Mouse (Mus musculus): ENCODE measurements around the gene Aicda. TPM values are rescaled to one million over a fixed set of nuclear protein-coding genes. Genes with fewer than 3 reads are reported as not detected.

Gene Aicda
- polyA plus RNA-seq, 1 experiment = not detected

GRCm38 (mm10) chr6:122543574-122543973 is 10.0 kb upstream of the Aicda start:
- no peak overlapping the region for H3ac ChIP-seq (ENCODE audit: control insufficient read depth, insufficient read length)
- H3K27me3 ChIP-seq (ENCODE audit: control insufficient read depth, insufficient read depth, insufficient read length) = no peaks in the 10 kb centered on the region
- H3K79me2 ChIP-seq (ENCODE audit: control insufficient read depth, insufficient read depth) = no peaks in the 10 kb centered on the region
- no peak overlapping the region for H3K4me3 ChIP-seq
- TF ChIP-seq SRF (IDR thresholded peaks at IDR 0.05; ENCODE audit: control insufficient read depth, insufficient read length, low read depth) = no peak
- TF ChIP-seq POLR2A (IDR thresholded peaks at IDR 0.05; ENCODE audit: insufficient read length, low read depth) = no peak
- TF ChIP-seq TCF3 (IDR thresholded peaks at IDR 0.05; ENCODE audit: insufficient read length, low read depth) = no peak
- no peak for TF ChIP-seq POLR2AphosphoS2 (IDR thresholded peaks at IDR 0.05; ENCODE audit: insufficient read length, low read depth)
- TF ChIP-seq MAX (IDR thresholded peaks at IDR 0.05; ENCODE audit: low read depth) = no peak
- no peak for TF ChIP-seq CEBPB (IDR thresholded peaks at IDR 0.05; ENCODE audit: insufficient read depth, poor library complexity, severe bottlenecking)
- TF ChIP-seq MYOG (IDR thresholded peaks at IDR 0.05; ENCODE audit: control insufficient read depth in 1 of 3, insufficient read depth in 1 of 3, insufficient read length in 2 of 3, low read depth in 2 of 3) = no peak
- TF ChIP-seq REST (IDR thresholded peaks at IDR 0.05; ENCODE audit: insufficient read depth, insufficient read length) = no peak
- H3K36me3 ChIP-seq (ENCODE audit: control insufficient read depth, insufficient read depth) = no peaks in the 10 kb centered on the region
- no peak overlapping the region for H3K4me2 ChIP-seq (ENCODE audit: low read depth)

- H3K4me3 ChIP-seq = no peak overlapping the region
- no peaks in the 10 kb centered on the region for H3K27me3 ChIP-seq (ENCODE audit: control insufficient read depth, insufficient read depth, insufficient read length)
- TF ChIP-seq TCF3 (IDR thresholded peaks at IDR 0.05; ENCODE audit: insufficient read length, low read depth) (no peak), REST (IDR thresholded peaks at IDR 0.05; ENCODE audit: insufficient read depth, insufficient read length) (no peak), MYOD1 (IDR thresholded peaks at IDR 0.05; ENCODE audit: control insufficient read depth in 1 of 3, insufficient read length in 2 of 3, low read depth in 2 of 3) (no peak), MYOG (IDR thresholded peaks at IDR 0.05; ENCODE audit: control insufficient read depth in 1 of 3, insufficient read depth in 1 of 3, insufficient read length in 2 of 3, low read depth in 2 of 3) (no peak), POLR2A (IDR thresholded peaks at IDR 0.05; ENCODE audit: insufficient read length, low read depth) (no peak), USF1 (IDR thresholded peaks at IDR 0.05; ENCODE audit: low read depth) (no peak), MAX (IDR thresholded peaks at IDR 0.05; ENCODE audit: low read depth) (no peak)
- H3K4me2 ChIP-seq (ENCODE audit: low read depth) = peak overlapping the region; percentile 35
- H3K36me3 ChIP-seq (ENCODE audit: control insufficient read depth, insufficient read depth) = no peaks in the 10 kb centered on the region
- H3K79me2 ChIP-seq (ENCODE audit: control insufficient read depth, insufficient read depth) = no peaks in the 10 kb centered on the region
- no peak overlapping the region for H3ac ChIP-seq (ENCODE audit: control insufficient read depth, insufficient read length)
Observed at GRCm38 (mm10) chr6:122544672-122545071, 8.9 kb upstream of the Aicda start.

- Histone ChIP-seq H3K79me2 (ENCODE audit: control insufficient read depth, insufficient read depth) (no peaks in the 10 kb centered on the region), H3ac (ENCODE audit: control insufficient read depth, insufficient read length) (no peak overlapping the region), H3K4me2 (ENCODE audit: low read depth) (peak overlapping the region; percentile 41), H3K4me3 (no peak overlapping the region), H3K27me3 (ENCODE audit: control insufficient read depth, insufficient read depth, insufficient read length) (no peaks in the 10 kb centered on the region), H3K36me3 (ENCODE audit: control insufficient read depth, insufficient read depth) (no peaks in the 10 kb centered on the region)
- TF ChIP-seq CEBPB (IDR thresholded peaks at IDR 0.05; ENCODE audit: insufficient read depth, poor library complexity, severe bottlenecking) = peak; percentile 74; the same call in 1 of the 2 replicates
- no peak for TF ChIP-seq MYOD1 (IDR thresholded peaks at IDR 0.05; ENCODE audit: control insufficient read depth in 1 of 3, insufficient read length in 2 of 3, low read depth in 2 of 3)
Observed at GRCm38 (mm10) chr6:122545289-122545882, 8.2 kb upstream of the Aicda start.

GRCm38 (mm10) chr6:122545948-122546347 is 7.7 kb upstream of the Aicda start:
- H3K4me3 ChIP-seq = no peak overlapping the region
- no peak overlapping the region for H3ac ChIP-seq (ENCODE audit: control insufficient read depth, insufficient read length)
- no peaks in the 10 kb centered on the region for H3K27me3 ChIP-seq (ENCODE audit: control insufficient read depth, insufficient read depth, insufficient read length)
- TF ChIP-seq SRF (IDR thresholded peaks at IDR 0.05; ENCODE audit: control insufficient read depth, insufficient read length, low read depth) = no peak
- no peak for TF ChIP-seq MYOG (IDR thresholded peaks at IDR 0.05; ENCODE audit: control insufficient read depth in 1 of 3, insufficient read depth in 1 of 3, insufficient read length in 2 of 3, low read depth in 2 of 3)
- no peak for TF ChIP-seq POLR2A (IDR thresholded peaks at IDR 0.05; ENCODE audit: insufficient read length, low read depth)
- no peak for TF ChIP-seq CEBPB (IDR thresholded peaks at IDR 0.05; ENCODE audit: insufficient read depth, poor library complexity, severe bottlenecking)
- TF ChIP-seq POLR2AphosphoS2 (IDR thresholded peaks at IDR 0.05; ENCODE audit: insufficient read length, low read depth) = no peak
- no peak for TF ChIP-seq MAX (IDR thresholded peaks at IDR 0.05; ENCODE audit: low read depth)
- no peak for TF ChIP-seq TCF3 (IDR thresholded peaks at IDR 0.05; ENCODE audit: insufficient read length, low read depth)
- no peak for TF ChIP-seq REST (IDR thresholded peaks at IDR 0.05; ENCODE audit: insufficient read depth, insufficient read length)
- TF ChIP-seq USF1 (IDR thresholded peaks at IDR 0.05; ENCODE audit: low read depth) = no peak
- TF ChIP-seq MYOD1 (IDR thresholded peaks at IDR 0.05; ENCODE audit: control insufficient read depth in 1 of 3, insufficient read length in 2 of 3, low read depth in 2 of 3) = no peak
- TF ChIP-seq E2F4 (IDR thresholded peaks at IDR 0.05; ENCODE audit: insufficient read depth) = no peak
- no peak for TF ChIP-seq TCF12 (IDR thresholded peaks at IDR 0.05; ENCODE audit: insufficient read depth, poor library complexity, severe bottlenecking)
- no peaks in the 10 kb centered on the region for H3K36me3 ChIP-seq (ENCODE audit: control insufficient read depth, insufficient read depth)
- H3K79me2 ChIP-seq (ENCODE audit: control insufficient read depth, insufficient read depth) = no peaks in the 10 kb centered on the region
- H3K4me2 ChIP-seq (ENCODE audit: low read depth) = peak overlapping the region; percentile 41

GRCm38 (mm10) chr6:122554102-122554501 is 501 bp downstream of the Aicda start:
- Histone ChIP-seq H3K36me3 (ENCODE audit: control insufficient read depth, insufficient read depth) (no peaks in the 10 kb centered on the region), H3K4me3 (no peak overlapping the region), H3K4me2 (ENCODE audit: low read depth) (no peak overlapping the region), H3K79me2 (ENCODE audit: control insufficient read depth, insufficient read depth) (no peaks in the 10 kb centered on the region), H3ac (ENCODE audit: control insufficient read depth, insufficient read length) (no peak overlapping the region), H3K27me3 (ENCODE audit: control insufficient read depth, insufficient read depth, insufficient read length) (no peaks in the 10 kb centered on the region)
- TF ChIP-seq CEBPB (IDR thresholded peaks at IDR 0.05; ENCODE audit: insufficient read depth, poor library complexity, severe bottlenecking) (no peak), SRF (IDR thresholded peaks at IDR 0.05; ENCODE audit: control insufficient read depth, insufficient read length, low read depth) (no peak), REST (IDR thresholded peaks at IDR 0.05; ENCODE audit: insufficient read depth, insufficient read length) (no peak), USF1 (IDR thresholded peaks at IDR 0.05; ENCODE audit: low read depth) (no peak), TCF12 (IDR thresholded peaks at IDR 0.05; ENCODE audit: insufficient read depth, poor library complexity, severe bottlenecking) (no peak), MAX (IDR thresholded peaks at IDR 0.05; ENCODE audit: low read depth) (no peak), E2F4 (IDR thresholded peaks at IDR 0.05; ENCODE audit: insufficient read depth) (no peak), TCF3 (IDR thresholded peaks at IDR 0.05; ENCODE audit: insufficient read length, low read depth) (no peak), MYOD1 (IDR thresholded peaks at IDR 0.05; ENCODE audit: control insufficient read depth in 1 of 3, insufficient read length in 2 of 3, low read depth in 2 of 3) (no peak), POLR2AphosphoS2 (IDR thresholded peaks at IDR 0.05; ENCODE audit: insufficient read length, low read depth) (no peak), MYOG (IDR thresholded peaks at IDR 0.05; ENCODE audit: control insufficient read depth in 1 of 3, insufficient read depth in 1 of 3, insufficient read length in 2 of 3, low read depth in 2 of 3) (no peak), POLR2A (IDR thresholded peaks at IDR 0.05; ENCODE audit: insufficient read length, low read depth) (no peak)
